Mouse (Mus musculus) granulocyte monocyte progenitor cell, adult 5-6 weeks (primary cell): ENCODE results near the gene Hes3. TPM values are rescaled to one million over a fixed set of nuclear protein-coding genes. Genes with fewer than 3 reads are reported as not detected.
A peak's percentile ranks its signal among the peaks of the same experiment; 100 is the strongest.

Experiments used
- ATAC-seq: replicated peaks from 2 replicates; pipeline ENCODE4 v1.8.0; 2016; ENCODE audit warnings: mild to moderate bottlenecking, moderate TSS enrichment, inconsistent platforms; ENCODE audit not compliant: poor library complexity, severe bottlenecking
- total RNA-seq, 2 experiments: library from RNA; stranded (forward) in 1 of 2; stranded (reverse) in 1 of 2; fragments of 200-712, 200-1000 nt in 1 of 2; fragments of >200 nt in 1 of 2; fragmentation: Nextera tagmentation in 1 of 2; gene quantifications; 2 replicates each; pipeline ENCODE4 v1.2.3; 2014 to 2017

Gene Hes3
- total RNA-seq, 2 experiments from 2014 or later, result not detected

- no peak for ATAC-seq
Measured at GRCm38 (mm10) chr4:152307542-152307941, 16.1 kb upstream of the Hes3 start.

GRCm38 (mm10) chr4:152305991-152306390, 14.5 kb upstream of the Hes3 start:
- ATAC-seq, result no peak

GRCm38 (mm10) chr4:152304685-152305084, 13.2 kb upstream of the Hes3 start:
- no peak for ATAC-seq

GRCm38 (mm10) chr4:152303172-152303571, 11.7 kb upstream of the Hes3 start:
- no peak for ATAC-seq

GRCm38 (mm10) chr4:152302012-152302411, 10.6 kb upstream of the Hes3 start:
- no peak for ATAC-seq

GRCm38 (mm10) chr4:152300375-152300774, 8.9 kb upstream of the Hes3 start:
- no peak for ATAC-seq

GRCm38 (mm10) chr4:152298836-152299235, 7.4 kb upstream of the Hes3 start:
- no peak for ATAC-seq

- ATAC-seq, result peak; percentile 81
Measured at GRCm38 (mm10) chr4:152296874-152297861, 5.7 kb upstream of the Hes3 start, which contains the start of gene Icmt. Gene Icmt, plus strand, starts transcription at chr4:152297227.

GRCm38 (mm10) chr4:152296371-152296770, 4.9 kb upstream of the Hes3 start:
- no peak for ATAC-seq

GRCm38 (mm10) chr4:152295916-152296315, 4.5 kb upstream of the Hes3 start:
- peak; percentile 17 for ATAC-seq

- ATAC-seq, result no peak
Measured at GRCm38 (mm10) chr4:152294188-152294929, 2.9 kb upstream of the Hes3 start.

- ATAC-seq, result no peak
Measured at GRCm38 (mm10) chr4:152292102-152292765, 772 bp upstream of the Hes3 start.

GRCm38 (mm10) chr4:152290991-152291390, 471 bp downstream of the Hes3 start:
- ATAC-seq, result no peak

- ATAC-seq, result no peak; the same call in 1 of the 2 replicates
Measured at GRCm38 (mm10) chr4:152290385-152290784, 1.1 kb downstream of the Hes3 start.

GRCm38 (mm10) chr4:152288398-152288945, 3.0 kb downstream of the Hes3 start:
- no peak for ATAC-seq

- ATAC-seq, result no peak
Measured at GRCm38 (mm10) chr4:152287317-152288120, 3.9 kb downstream of the Hes3 start.

- ATAC-seq, result peak; percentile 67
Measured at GRCm38 (mm10) chr4:152286887-152287286, 4.6 kb downstream of the Hes3 start.

- no peak for ATAC-seq
Measured at GRCm38 (mm10) chr4:152286183-152286582, 5.3 kb downstream of the Hes3 start.

GRCm38 (mm10) chr4:152285505-152285904, 6.0 kb downstream of the Hes3 start:
- no peak for ATAC-seq
